9 mouse cellular contexts compared by ENCODE assay signal in the genomic region with DNA sequence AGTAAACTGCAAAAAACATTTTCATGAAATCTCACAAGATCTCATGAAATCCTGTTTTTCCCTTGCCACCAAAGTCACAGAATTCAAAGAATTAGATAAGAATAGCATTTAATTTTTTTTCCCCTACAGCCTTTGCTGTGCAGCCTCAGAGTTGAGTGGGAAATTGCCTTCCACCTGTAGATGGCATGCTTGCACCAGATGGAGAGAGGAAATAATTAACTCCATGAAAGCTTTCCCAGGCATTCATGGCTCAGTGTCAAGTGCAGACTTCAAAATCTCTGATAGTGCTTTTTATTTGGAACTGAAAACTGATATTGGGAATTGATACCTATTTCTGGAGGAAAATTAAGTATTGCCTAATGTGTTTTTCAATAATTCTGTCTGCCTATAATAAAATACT.
DNase-seq lines count a peak whose midpoint lies in the region; ATAC-seq and TF ChIP-seq lines count a peak whose summit lies in the region.
"Had no signal": no experiment of that assay in that cellular context is flagged by ENCODE, and none has a peak within 500 bp of the region (broad histone marks: within the 10 kb centered on the region; RNA-seq: fewer than 3 reads in every experiment).

No protein-coding gene starts in this region.

- peak; percentile 56 for TF ChIP-seq CTCF in kidney, adult 2 months (conservative IDR thresholded peaks at IDR 0.05; ENCODE audit: insufficient read depth, insufficient read length, low read depth, low read length)
- peak in 2 of 3 experiments; percentile 19 to 32; a peak in 3 of 6 replicates for TF ChIP-seq CTCF in MEL (IDR thresholded peaks at IDR 0.05 in 2 of 3, conservative IDR thresholded peaks at IDR 0.05 in 1 of 3; ENCODE audit: control insufficient read depth in 1 of 3, insufficient read depth in 1 of 3, low read depth in 2 of 3, low read length in 3 of 3, poor library complexity in 1 of 3, severe bottlenecking in 1 of 3)

- no peaks in the 10 kb centered on the region for H3K9me3 ChIP-seq in kidney, embryonic 15.5 days (replicated peaks)
- H3K9me3 ChIP-seq in MEL (replicated peaks; ENCODE audit: insufficient read depth, low read length), result no peaks in the 10 kb centered on the region
- no peaks in the 10 kb centered on the region for H3K9me3 ChIP-seq in embryonic facial prominence, embryonic 11.5 days (replicated peaks; ENCODE audit: control insufficient read depth, low read length)
- H3K9me3 ChIP-seq in limb, embryonic 10.5 days (replicated peaks), result no peaks in the 10 kb centered on the region

- no peak for TF ChIP-seq EP300 in MEL (IDR thresholded peaks at IDR 0.05; ENCODE audit: low read depth in 1 of 2, low read length in 2 of 2)

- H3K79me2 ChIP-seq in MEL (ENCODE audit: control insufficient read depth, insufficient read depth, low read length, poor library complexity), result no peaks in the 10 kb centered on the region

- peak; percentile 37 for TF ChIP-seq RAD21 in MEL (IDR thresholded peaks at IDR 0.05; ENCODE audit: low read depth, low read length)

- no peaks in the 10 kb centered on the region for H3K27me3 ChIP-seq in kidney, adult 2 months (replicated peaks; ENCODE audit: control insufficient read depth, insufficient read depth, low read length)
- H3K27me3 ChIP-seq in kidney, embryonic 15.5 days, result no peaks in the 10 kb centered on the region
- no peaks in the 10 kb centered on the region for H3K27me3 ChIP-seq in MEL (ENCODE audit: control insufficient read depth in 1 of 2, insufficient read depth in 2 of 2, low read length in 2 of 2)
- no peaks in the 10 kb centered on the region for H3K27me3 ChIP-seq in embryonic facial prominence, embryonic 11.5 days (ENCODE audit: control insufficient read depth, insufficient read depth, low read length)
- no peaks in the 10 kb centered on the region for H3K27me3 ChIP-seq in limb, embryonic 10.5 days (ENCODE audit: low read depth, poor library complexity, severe bottlenecking)

- no peak overlapping the region for H3K4me3 ChIP-seq in kidney, adult 2 months (ENCODE audit: insufficient read depth, low read depth, low read length)
- no peak overlapping the region for H3K4me3 ChIP-seq in kidney, embryonic 15.5 days (replicated peaks)
- no peak overlapping the region for H3K4me3 ChIP-seq in MEL (ENCODE audit: control insufficient read depth in 1 of 2, insufficient read depth in 1 of 2, low read depth in 2 of 2, low read length in 2 of 2)
- no peak overlapping the region for H3K4me3 ChIP-seq in embryonic facial prominence, embryonic 11.5 days (ENCODE audit: low read depth, low read length)
- no peak overlapping the region for H3K4me3 ChIP-seq in limb, embryonic 10.5 days
- H3K4me3 ChIP-seq: myocyte had no signal

- H3K27ac ChIP-seq in kidney, adult 2 months (ENCODE audit: insufficient read depth, low read depth, low read length), result no peak overlapping the region
- H3K27ac ChIP-seq in kidney, embryonic 15.5 days, result no peak overlapping the region
- no peak overlapping the region for H3K27ac ChIP-seq in MEL (ENCODE audit: control insufficient read depth, low read depth, low read length)
- no peak overlapping the region for H3K27ac ChIP-seq in embryonic facial prominence, embryonic 11.5 days (replicated peaks; ENCODE audit: low read depth, low read length)
- no peak overlapping the region for H3K27ac ChIP-seq in limb, embryonic 10.5 days

- no peaks in the 10 kb centered on the region for H3K36me3 ChIP-seq in kidney, adult 2 months (ENCODE audit: control insufficient read depth, insufficient read depth, low read length)
- H3K36me3 ChIP-seq in kidney, embryonic 15.5 days, result no peaks in the 10 kb centered on the region
- H3K36me3 ChIP-seq in MEL (ENCODE audit: control insufficient read depth in 1 of 2, insufficient read depth in 2 of 2, low read length in 2 of 2), result no peaks in the 10 kb centered on the region
- no peaks in the 10 kb centered on the region for H3K36me3 ChIP-seq in embryonic facial prominence, embryonic 11.5 days (replicated peaks; ENCODE audit: control insufficient read depth, insufficient read depth, low read depth, low read length)
- no peaks in the 10 kb centered on the region for H3K36me3 ChIP-seq in limb, embryonic 10.5 days

- ATAC-seq in kidney, embryonic 15.5 days (replicated peaks; ENCODE audit: low FRiP score), result no peak; the same call in 1 of the 2 replicates
- ATAC-seq in embryonic facial prominence, embryonic 11.5 days (replicated peaks; ENCODE audit: insufficient number of reproducible peaks, low FRiP score, low TSS enrichment, low read depth), result no peak

- no peaks in the 10 kb centered on the region for H3K4me1 ChIP-seq in kidney, adult 2 months (ENCODE audit: control insufficient read depth, insufficient read depth, low read length)
- H3K4me1 ChIP-seq in kidney, embryonic 15.5 days, result no peaks in the 10 kb centered on the region
- no peaks in the 10 kb centered on the region for H3K4me1 ChIP-seq in MEL (ENCODE audit: control insufficient read depth in 1 of 2, insufficient read depth in 2 of 2, low read length in 2 of 2)
- no peaks in the 10 kb centered on the region for H3K4me1 ChIP-seq in embryonic facial prominence, embryonic 11.5 days (ENCODE audit: control insufficient read depth, insufficient read depth, low read length)
- no peaks in the 10 kb centered on the region for H3K4me1 ChIP-seq in limb, embryonic 10.5 days

- H3K9ac ChIP-seq in kidney, embryonic 15.5 days, result no peak overlapping the region
- H3K9ac ChIP-seq in MEL (ENCODE audit: control insufficient read depth, low read depth, low read length, poor library complexity, severe bottlenecking), result no peak overlapping the region
- no peak overlapping the region for H3K9ac ChIP-seq in embryonic facial prominence, embryonic 11.5 days (replicated peaks; ENCODE audit: low read length)

- no peak for TF ChIP-seq POLR2A in kidney, adult 2 months (IDR thresholded peaks at IDR 0.05; ENCODE audit: low read depth, low read length)
- no peak for TF ChIP-seq POLR2A in MEL (IDR thresholded peaks at IDR 0.05; ENCODE audit: control insufficient read depth in 1 of 2, insufficient read depth in 1 of 2, low read depth in 1 of 2, low read length in 2 of 2, poor library complexity in 1 of 2)

- peak; percentile 45 for DNase-seq in kidney, adult 2 months
- no peak for DNase-seq in MEL (ENCODE audit: low read depth, low spot score)
- DNase-seq in embryonic facial prominence, embryonic 11.5 days (ENCODE audit: low spot score), result peak; percentile 74
- DNase-seq in limb, embryonic 10.5 days (ENCODE audit: low spot score), result peak; percentile 48
- no peak for DNase-seq in ovary, postnatal 36 days (ENCODE audit: low spot score)
- no peak for DNase-seq in lung, postnatal 4 days
- DNase-seq in gastrocnemius, adult 18-20 months (ENCODE audit: low spot score), result no peak

- no peak overlapping the region for H3K4me2 ChIP-seq in kidney, embryonic 15.5 days
- no peak overlapping the region for H3K4me2 ChIP-seq in embryonic facial prominence, embryonic 11.5 days (ENCODE audit: low read depth, low read length)

TF ChIP-seq in MEL, 35 proteins besides CTCF, POLR2A, EP300 and RAD21:
- TF ChIP-seq USF2 (IDR thresholded peaks at IDR 0.05; ENCODE audit: borderline replicate concordance in 1 of 2, insufficient read depth in 1 of 2, low read depth in 1 of 2, low read length in 2 of 2) (no peak), POLR2AphosphoS5 (IDR thresholded peaks at IDR 0.05; ENCODE audit: borderline replicate concordance, low read depth, low read length) (no peak), ZMIZ1 (IDR thresholded peaks at IDR 0.05; ENCODE audit: low read depth, low read length) (no peak), GATA1 (IDR thresholded peaks at IDR 0.05; ENCODE audit: low read depth, low read length) (no peak), SMC3 (IDR thresholded peaks at IDR 0.05; ENCODE audit: low read depth, low read length) (peak; percentile 34), HCFC1 (IDR thresholded peaks at IDR 0.05; ENCODE audit: low read depth, low read length) (no peak)

Comparison
In these comparisons a context has a peak if more than half of its experiments do, and no peak if none do; other contexts are left out.
1. DNase-seq: peak in kidney, adult 2 months (single experiment), embryonic facial prominence, embryonic 11.5 days (single experiment) and limb, embryonic 10.5 days (single experiment); none in MEL (single experiment), ovary, postnatal 36 days (single experiment), lung, postnatal 4 days (0 of 2) and gastrocnemius, adult 18-20 months (single experiment).